Mouse (Mus musculus) erythroblast, embryonic 14.5 days (primary cell): Measurements from ENCODE around the gene Gm37240. TPM values are rescaled to one million over a fixed set of nuclear protein-coding genes. Genes with fewer than 3 reads are reported as not detected.

Experiments
- H3K27me3 ChIP-seq: 2 replicates; pipeline ENCODE4 v1.6.1; 2012; ENCODE audit warnings: inconsistent platforms; ENCODE audit not compliant: control insufficient read depth
- H3K36me3 ChIP-seq: 2 replicates; pipeline ENCODE4 v1.6.1; 2012; ENCODE audit warnings: mild to moderate bottlenecking, inconsistent platforms; ENCODE audit not compliant: control insufficient read depth
- H3K4me1 ChIP-seq: 2 replicates; pipeline ENCODE4 v1.6.1; 2012; ENCODE audit warnings: inconsistent platforms; ENCODE audit not compliant: control insufficient read depth
- H3K4me3 ChIP-seq: replicated peaks from 2 replicates; pipeline ENCODE3; 2012; ENCODE audit warnings: moderate library complexity, mild to moderate bottlenecking, inconsistent platforms
- H3K9me3 ChIP-seq: 2 replicates; pipeline ENCODE4 v1.6.1; 2012; ENCODE audit warnings: low read length, inconsistent platforms, mixed read lengths; ENCODE audit not compliant: control insufficient read depth
- GATA1 ChIP-seq: IDR thresholded peaks from 2 replicates; pipeline ENCODE4 v1.6.1; 2012; ENCODE audit warnings: low read length, inconsistent platforms, mixed read lengths
- TAL1 ChIP-seq: IDR thresholded peaks from 3 replicates; pipeline ENCODE4 v1.6.1; 2012; ENCODE audit warnings: low read length, inconsistent platforms, mixed read lengths
- polyA plus RNA-seq: library from polyadenylated mRNA; stranded (reverse); fragments of >175 nt; gene quantifications from 2 replicates; pipeline ENCODE4 v1.2.3, GENCODE M21; 2012

Gene Gm37240
- polyA plus RNA-seq, 1 experiment, result not detected

GRCm38 (mm10) chr3:84731003-84731402, 1156.3 kb downstream of the Gm37240 start:
- peaks cover 54% of the 10 kb centered on the region for H3K27me3 ChIP-seq
- H3K36me3 ChIP-seq, result no peaks in the 10 kb centered on the region
- no peaks in the 10 kb centered on the region; the same call in 1 of the 2 replicates for H3K9me3 ChIP-seq
- H3K4me1 ChIP-seq, result peaks cover 2% of the 10 kb centered on the region; the same call in 1 of the 2 replicates
- no peak for TF ChIP-seq TAL1
- no peak for TF ChIP-seq GATA1
- no peak overlapping the region for H3K4me3 ChIP-seq

GRCm38 (mm10) chr3:84729806-84730205, 1157.5 kb downstream of the Gm37240 start:
- H3K9me3 ChIP-seq, result peaks cover 3% of the 10 kb centered on the region; the same call in 1 of the 2 replicates

DNA sequence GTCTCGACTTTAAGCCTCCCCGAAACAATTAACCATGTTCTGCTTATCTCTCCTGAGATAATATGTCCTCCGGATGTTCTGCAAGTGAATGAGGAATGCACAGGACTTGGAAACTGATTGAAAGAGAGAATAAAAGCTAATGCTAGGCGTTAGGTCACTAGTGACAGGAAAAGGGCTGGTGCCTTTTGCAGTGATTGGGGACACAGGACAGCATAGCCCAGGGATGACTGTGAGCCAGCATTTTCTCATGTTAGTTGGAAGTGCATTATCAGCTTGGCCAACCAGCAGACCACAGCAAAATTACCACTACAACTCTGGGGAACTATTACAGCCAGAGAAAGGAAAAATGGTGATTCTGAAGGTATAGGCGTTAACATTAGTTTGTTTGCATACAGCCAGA, 1163.3 kb downstream of the Gm37240 start:
- Histone ChIP-seq H3K4me1 (no peaks in the 10 kb centered on the region), H3K36me3 (no peaks in the 10 kb centered on the region), H3K9me3 (peaks cover 3% of the 10 kb centered on the region; the same call in 1 of the 2 replicates), H3K27me3 (peaks cover 6% of the 10 kb centered on the region), H3K4me3 (no peak overlapping the region)
- no peak for TF ChIP-seq GATA1
- no peak for TF ChIP-seq TAL1

More at GRCm38 (mm10) chr3:84729806-84730205, 1157.5 kb downstream of the Gm37240 start:
- peaks cover 51% of the 10 kb centered on the region for H3K27me3 ChIP-seq
- H3K36me3 ChIP-seq, result no peaks in the 10 kb centered on the region
- no peaks in the 10 kb centered on the region; the same call in 1 of the 2 replicates for H3K4me1 ChIP-seq
- no peak overlapping the region for H3K4me3 ChIP-seq
- TF ChIP-seq TAL1, result no peak
- TF ChIP-seq GATA1, result no peak

GRCm38 (mm10) chr3:84722680-84723079, 1164.6 kb downstream of the Gm37240 start:
- TF ChIP-seq TAL1 (no peak), GATA1 (no peak)
- Histone ChIP-seq H3K4me3 (no peak overlapping the region), H3K36me3 (no peaks in the 10 kb centered on the region), H3K27me3 (peaks cover 6% of the 10 kb centered on the region), H3K4me1 (no peaks in the 10 kb centered on the region), H3K9me3 (peaks cover 3% of the 10 kb centered on the region; the same call in 1 of the 2 replicates)

GRCm38 (mm10) chr3:84715073-84715768, 1172.1 kb downstream of the Gm37240 start:
- TF ChIP-seq GATA1 (no peak), TAL1 (no peak)
- Histone ChIP-seq H3K4me1 (peaks cover 2% of the 10 kb centered on the region; the same call in 1 of the 2 replicates), H3K36me3 (no peaks in the 10 kb centered on the region), H3K9me3 (peaks cover 4% of the 10 kb centered on the region), H3K27me3 (peaks cover 2% of the 10 kb centered on the region), H3K4me3 (no peak overlapping the region)

GRCm38 (mm10) chr3:84712941-84713340, 1174.4 kb downstream of the Gm37240 start:
- no peak overlapping the region for H3K4me3 ChIP-seq
- H3K4me1 ChIP-seq, result peaks cover 2% of the 10 kb centered on the region; the same call in 1 of the 2 replicates
- TF ChIP-seq TAL1 (no peak), GATA1 (no peak)
- peaks cover 4% of the 10 kb centered on the region for H3K9me3 ChIP-seq
- peaks cover 2% of the 10 kb centered on the region for H3K27me3 ChIP-seq
- H3K36me3 ChIP-seq, result no peaks in the 10 kb centered on the region

- Histone ChIP-seq H3K36me3 (no peaks in the 10 kb centered on the region), H3K9me3 (peaks cover 9% of the 10 kb centered on the region), H3K4me3 (no peak overlapping the region), H3K4me1 (peaks cover 2% of the 10 kb centered on the region; the same call in 1 of the 2 replicates), H3K27me3 (peaks cover 2% of the 10 kb centered on the region)
- TF ChIP-seq GATA1, result no peak
- no peak for TF ChIP-seq TAL1
These were observed 1176.6 kb downstream of the Gm37240 start for GRCm38 (mm10) chr3:84710723-84711122.

DNA sequence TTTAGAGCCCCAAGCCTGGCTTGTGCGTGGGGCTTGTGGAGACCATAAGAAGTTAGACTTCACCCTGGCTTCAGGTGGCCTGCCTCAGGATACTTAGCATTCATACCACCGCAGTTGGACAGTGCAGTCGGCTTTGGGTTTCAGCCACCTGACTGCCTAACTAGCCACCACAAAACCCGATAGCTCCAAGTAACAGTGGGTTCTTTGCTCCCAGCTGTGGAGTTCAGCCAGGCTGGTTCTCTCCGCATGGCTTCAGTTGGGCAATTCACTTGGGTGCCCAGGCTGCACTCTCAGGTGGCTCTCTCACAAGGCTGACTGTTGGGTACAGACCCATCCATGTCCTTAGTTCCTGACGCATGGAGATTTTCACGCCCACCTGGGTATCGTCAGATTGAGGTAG, 1177.4 kb downstream of the Gm37240 start:
- Histone ChIP-seq H3K36me3 (no peaks in the 10 kb centered on the region), H3K4me3 (no peak overlapping the region), H3K27me3 (no peaks in the 10 kb centered on the region), H3K4me1 (no peaks in the 10 kb centered on the region; the same call in 1 of the 2 replicates), H3K9me3 (peaks cover 5% of the 10 kb centered on the region)
- no peak for TF ChIP-seq GATA1
- no peak for TF ChIP-seq TAL1

GRCm38 (mm10) chr3:84709100-84709499, 1178.2 kb downstream of the Gm37240 start:
- H3K4me1 ChIP-seq, result peaks cover 7% of the 10 kb centered on the region
- no peak overlapping the region for H3K4me3 ChIP-seq
- H3K9me3 ChIP-seq, result peaks cover 5% of the 10 kb centered on the region
- no peaks in the 10 kb centered on the region for H3K27me3 ChIP-seq
- no peak for TF ChIP-seq TAL1
- no peak for TF ChIP-seq GATA1
- no peaks in the 10 kb centered on the region for H3K36me3 ChIP-seq
